Mouse (Mus musculus): ENCODE measurements at regions not wholly inside any gene's neighbourhood (a gene's known extent, or its start where the extent isn't known, plus 50 kb on each side); places are given as distances from the start of the nearest gene placed in this dataset.
A peak's percentile ranks its signal among the peaks of the same experiment; 100 is the strongest.
"Not testable (repeated sequence)": the region's sequence is repeated elsewhere in the genome, so short reads cannot be mapped to it uniquely, and the experiment has no call there.

GRCm38 (mm10) chr13:111905213-111905701, 96.5 kb upstream of the Map3k1 start:
- no peak for DNase-seq

DNA sequence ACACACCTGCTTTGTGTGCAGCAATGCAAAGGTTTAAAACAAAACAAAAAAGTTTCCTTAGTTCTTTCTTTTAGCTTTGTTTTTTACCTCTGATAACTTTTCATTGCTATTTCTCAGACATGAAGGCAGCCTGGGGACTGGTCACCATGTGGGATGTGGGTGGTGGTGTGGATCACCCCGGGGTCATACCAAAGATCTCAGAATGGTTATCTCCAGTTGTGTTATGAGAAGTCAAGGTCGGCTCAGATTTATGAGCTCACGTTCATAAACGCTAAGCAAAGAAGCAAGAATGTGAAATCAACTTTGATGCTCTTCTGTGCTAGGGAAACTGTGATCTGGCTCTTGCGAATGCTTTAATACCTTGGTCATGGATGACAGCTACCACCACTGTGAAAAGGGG, 102.3 kb upstream of the Map3k1 start:
- DNase-seq, result no peak

DNA sequence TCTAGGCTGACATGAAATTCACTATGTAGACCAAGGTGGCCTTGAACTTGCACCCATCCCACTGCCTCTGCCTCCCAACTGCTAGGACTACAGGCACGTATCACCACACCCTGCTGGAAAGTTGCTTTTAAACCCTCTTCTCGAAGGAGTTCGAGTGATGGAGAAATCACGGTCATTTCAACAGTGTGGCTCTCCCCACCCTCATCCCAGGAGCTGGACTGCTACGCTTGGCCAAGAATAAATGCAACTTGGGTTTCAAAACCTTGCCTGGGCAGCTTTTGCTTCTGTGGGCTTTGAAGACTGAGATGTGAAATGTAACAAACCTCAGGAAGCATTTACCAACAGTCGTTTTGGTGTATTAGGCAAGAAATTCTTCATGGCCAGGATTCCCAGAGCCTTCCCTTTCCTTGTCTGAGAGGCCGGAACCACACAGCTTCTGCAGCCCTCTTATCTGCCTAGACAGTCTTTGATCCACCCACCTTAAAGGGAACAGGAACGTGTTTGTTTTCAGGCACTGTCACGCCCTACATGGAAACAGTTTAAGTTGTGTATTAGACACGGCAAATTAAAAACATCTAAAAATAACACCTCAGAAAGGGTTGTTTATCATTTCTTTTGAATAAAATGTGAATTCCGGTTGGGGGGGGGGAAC, 103.0 kb upstream of the Map3k1 start:
- no peak for DNase-seq

GRCm38 (mm10) chr13:111914348-111914913, 105.6 kb upstream of the Map3k1 start:
- DNase-seq, result no peak

DNA sequence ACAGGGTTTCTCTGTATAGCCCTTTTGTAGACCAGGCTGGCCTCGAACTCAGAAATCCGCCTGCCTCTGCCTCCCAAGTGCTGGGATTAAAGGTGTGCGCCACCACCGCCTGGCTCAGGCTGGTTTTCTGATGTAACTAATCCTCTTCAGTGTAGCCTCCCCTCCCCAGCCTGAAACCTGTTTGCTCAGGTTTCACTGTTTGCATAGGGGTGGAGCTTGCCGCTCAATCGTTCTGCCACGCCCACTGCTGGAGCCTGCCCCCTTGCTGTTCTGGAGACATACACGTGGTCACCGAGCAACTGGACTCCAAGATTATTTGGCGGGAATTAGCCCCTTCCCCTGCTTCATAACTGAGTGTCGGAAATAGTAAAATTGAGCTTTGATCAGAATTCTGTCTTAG, 110.6 kb upstream of the Map3k1 start:
- DNase-seq, result not testable (repeated sequence)

- no peak for DNase-seq
Measured at GRCm38 (mm10) chr13:111920534-111920933, 111.7 kb upstream of the Map3k1 start.

- no peak for DNase-seq
Measured at GRCm38 (mm10) chr13:111921142-111922035, 112.6 kb upstream of the Map3k1 start.

- DNase-seq, result no peak
Measured at GRCm38 (mm10) chr13:111925349-111925748, 116.6 kb upstream of the Map3k1 start.

GRCm38 (mm10) chr13:111926801-111927200, 118.0 kb upstream of the Map3k1 start:
- DNase-seq, result no peak

- no peak for DNase-seq
Measured at GRCm38 (mm10) chr13:111927489-111927888, 118.7 kb upstream of the Map3k1 start.

DNA sequence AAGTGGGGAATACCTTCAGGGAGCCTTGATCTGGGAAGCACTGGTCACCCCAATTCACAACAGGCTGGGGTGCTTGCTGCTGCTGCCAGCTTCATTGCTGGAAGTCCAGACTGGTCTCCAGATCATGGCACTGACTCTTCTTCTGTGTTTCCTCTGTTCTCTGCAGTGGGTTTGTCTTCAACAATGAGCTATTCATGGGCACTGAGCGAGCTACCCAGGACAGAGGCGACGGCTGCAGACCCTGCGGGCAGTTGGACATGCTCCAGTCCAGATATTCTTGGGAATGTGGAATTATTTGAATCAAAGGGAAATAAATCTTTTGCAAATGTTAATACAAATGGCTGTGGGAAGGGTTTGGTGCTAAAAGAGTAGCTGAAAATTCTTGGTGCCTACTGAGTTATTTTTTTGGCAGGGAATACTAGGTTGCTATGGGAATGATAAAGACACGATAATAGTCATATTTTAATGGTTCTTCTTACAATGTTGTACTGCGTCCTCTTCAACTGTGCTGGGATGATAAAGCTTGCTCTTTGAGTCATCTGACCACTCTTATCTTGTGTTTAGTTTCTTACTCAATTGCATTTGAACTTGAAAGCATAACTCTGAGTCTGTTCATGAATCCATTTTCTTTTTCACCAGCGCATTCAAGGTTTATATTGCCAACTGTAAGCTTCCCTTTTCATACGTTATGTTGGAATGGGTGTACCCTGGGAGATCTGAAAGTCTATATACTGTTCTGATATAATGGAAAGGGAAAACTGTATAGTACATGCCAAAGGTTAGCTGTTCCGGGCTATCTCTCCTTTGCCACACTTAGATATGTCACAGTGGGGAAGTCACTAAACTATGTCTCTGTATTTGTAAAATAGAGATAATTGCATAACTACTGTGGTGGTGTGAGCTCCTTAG, 120.1 kb upstream of the Map3k1 start:
- DNase-seq, result no peak

DNA sequence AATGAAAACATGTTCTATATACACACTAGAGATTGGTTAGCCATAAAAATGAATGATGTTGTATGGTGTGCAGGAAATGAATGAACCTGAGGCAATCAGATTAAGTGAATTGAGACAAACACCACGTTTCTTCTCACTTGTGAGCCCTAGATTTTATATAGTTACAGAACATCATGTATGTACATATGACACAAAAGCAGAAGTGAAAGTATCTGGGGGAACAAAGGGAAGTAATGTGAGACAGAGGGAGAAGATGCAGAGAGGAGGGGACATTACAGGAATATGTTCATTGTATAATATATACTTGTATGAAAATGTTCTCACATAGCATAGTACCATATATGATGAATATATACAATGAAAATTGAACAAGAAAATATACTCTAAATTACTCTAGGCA, 121.1 kb upstream of the Map3k1 start:
- DNase-seq, result no peak

- DNase-seq, result no peak
Measured at GRCm38 (mm10) chr13:111932464-111932863, 123.7 kb upstream of the Map3k1 start.

DNA sequence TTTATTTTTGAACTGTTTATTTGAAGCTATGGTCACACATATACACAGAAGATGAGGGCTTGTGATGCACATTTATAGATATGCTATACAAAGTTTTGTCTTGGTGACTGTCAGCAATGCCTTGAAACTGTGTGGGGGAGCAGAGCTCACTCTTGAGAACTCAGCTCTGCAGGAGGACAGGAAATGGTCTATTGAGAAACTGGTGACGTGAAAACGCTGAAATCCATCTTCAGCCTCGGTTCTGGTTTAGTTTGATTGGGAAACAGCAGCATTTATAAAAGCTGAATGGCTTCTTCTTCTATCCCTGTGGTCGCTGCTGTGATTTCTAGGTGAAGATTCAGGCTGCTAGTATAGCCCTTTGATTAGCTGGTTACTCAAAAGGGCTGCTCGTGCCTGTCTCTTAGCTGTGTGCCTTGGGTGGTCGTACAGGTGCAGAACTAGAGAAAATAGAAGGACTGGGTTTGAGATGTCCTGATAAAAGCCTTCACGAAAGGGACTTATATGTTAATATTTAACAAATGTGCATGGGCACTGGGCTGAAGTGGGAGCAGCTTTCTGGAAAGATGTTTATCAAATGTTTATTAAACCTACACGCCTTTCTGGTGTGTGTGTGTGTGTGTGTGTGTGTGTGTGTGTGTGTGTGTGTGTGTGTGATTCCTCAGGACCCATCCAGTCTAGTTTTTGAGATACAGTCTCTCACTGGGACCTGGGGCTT, 124.9 kb upstream of the Map3k1 start:
- no peak for DNase-seq

DNA sequence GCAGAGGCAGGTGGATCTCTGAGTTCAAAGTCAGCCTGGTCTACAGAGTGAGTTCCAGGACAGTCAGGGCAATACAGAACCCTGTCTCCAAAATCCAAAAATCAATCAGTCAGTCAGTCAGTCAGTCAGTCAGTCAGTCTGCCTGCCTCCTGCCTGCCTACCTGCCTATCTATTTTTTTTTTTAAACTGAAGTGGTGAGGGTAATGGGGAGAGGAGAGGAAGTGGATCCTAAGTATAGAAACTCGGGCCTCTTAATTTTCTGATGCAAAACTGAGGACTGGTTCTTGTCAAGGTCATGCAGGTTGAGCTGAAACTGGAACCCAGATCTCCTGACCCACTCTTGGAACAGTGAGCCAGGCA, 126.9 kb upstream of the Map3k1 start:
- DNase-seq, result no peak

- DNase-seq, result peak; percentile 20
Measured at GRCm38 (mm10) chr13:111936081-111936857, 127.5 kb upstream of the Map3k1 start.

DNA sequence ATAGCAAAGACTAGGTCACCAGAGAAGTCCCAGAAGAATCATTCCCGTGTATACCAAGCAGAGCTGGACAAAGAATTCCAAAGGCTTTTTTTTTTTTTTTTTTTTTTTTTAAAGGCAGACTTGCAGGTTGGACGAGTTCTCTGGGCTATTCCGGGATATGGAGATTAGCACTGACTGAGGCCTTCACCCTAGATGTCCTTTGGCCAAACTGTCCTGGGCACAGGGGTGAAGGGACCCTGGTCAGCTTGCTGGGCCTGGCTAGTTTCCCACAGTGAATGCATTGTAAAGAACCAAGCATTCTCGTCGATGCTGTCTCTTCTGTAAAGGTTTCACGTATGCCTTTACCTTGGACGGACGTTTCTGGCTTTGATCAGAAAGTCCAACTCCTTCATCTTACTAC, 128.2 kb upstream of the Map3k1 start:
- no peak for DNase-seq

DNA sequence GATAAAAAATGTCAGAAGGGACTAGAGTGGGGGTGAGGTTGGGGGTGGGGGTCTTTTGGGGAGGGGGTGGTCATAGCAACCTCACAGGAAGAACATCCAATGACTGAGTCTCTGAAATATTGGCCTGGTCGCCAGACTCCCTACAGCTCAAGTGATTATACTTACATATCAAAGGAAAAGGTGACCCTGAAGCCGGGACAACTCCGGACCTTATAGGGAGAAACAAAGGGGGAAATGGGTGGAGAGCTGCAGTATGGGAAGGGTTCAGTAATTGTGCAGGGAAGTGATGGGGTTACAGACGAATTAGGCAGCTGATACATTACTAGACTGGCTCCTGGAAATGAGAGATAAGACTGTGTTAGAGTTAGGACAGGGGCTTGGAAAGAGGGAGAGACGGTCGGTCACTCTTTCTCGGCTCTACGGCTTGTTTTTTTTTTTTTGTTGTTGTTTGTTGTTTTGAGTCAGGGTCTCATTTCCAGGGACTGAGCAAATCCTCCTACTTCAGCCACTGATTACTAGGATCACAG, 130.2 kb upstream of the Map3k1 start:
- DNase-seq, result no peak

GRCm38 (mm10) chr13:111939534-111940115, 130.8 kb upstream of the Map3k1 start:
- DNase-seq, result no peak

GRCm38 (mm10) chr13:111940275-111940674, 131.5 kb upstream of the Map3k1 start:
- no peak for DNase-seq

Measured in right cerebral cortex, postnatal 14 days (tissue).